Mouse (Mus musculus): Measurements from ENCODE around the gene Tmeff2. TPM values are rescaled to one million over a fixed set of nuclear protein-coding genes. Genes with fewer than 3 reads are reported as not detected.

Tmeff2 gene
- polyA plus RNA-seq, 1 experiment from 2014 or later = 24.6 TPM

Small RNA genes within 50 kb of the gene (microRNA-seq; reads per million reads assigned to microRNA genes)
- gene Gm25736 = not detected

All from forebrain, embryonic 14.5 days (tissue).